Mouse (Mus musculus) layer of hippocampus, adult 18-20 months (tissue): ENCODE results near the gene Gm8882. TPM values are rescaled to one million over a fixed set of nuclear protein-coding genes. Genes with fewer than 3 reads are reported as not detected.
"Not testable (repeated sequence)": the region's sequence is repeated elsewhere in the genome, so short reads cannot be mapped to it uniquely, and the experiment has no call there.

Experiments
- DNase-seq, 2 experiments: peaks; one replicate each; pipeline ENCODE4 v3.0.0; 2022; ENCODE audit warnings: low spot score in 2 of 2
- long read RNA-seq: library from polyadenylated mRNA; stranded (forward); transcript quantifications from one replicate; pipeline ENCODE4 v2.0.0, GENCODE M21; 2021
- total RNA-seq, 2 experiments: library from RNA; stranded (reverse); gene quantifications; 2 replicates each; pipeline ENCODE4 v1.2.3; 2021

The Gm8882 gene
- not detected for total RNA-seq
- long read RNA-seq: 0 reads

DNA sequence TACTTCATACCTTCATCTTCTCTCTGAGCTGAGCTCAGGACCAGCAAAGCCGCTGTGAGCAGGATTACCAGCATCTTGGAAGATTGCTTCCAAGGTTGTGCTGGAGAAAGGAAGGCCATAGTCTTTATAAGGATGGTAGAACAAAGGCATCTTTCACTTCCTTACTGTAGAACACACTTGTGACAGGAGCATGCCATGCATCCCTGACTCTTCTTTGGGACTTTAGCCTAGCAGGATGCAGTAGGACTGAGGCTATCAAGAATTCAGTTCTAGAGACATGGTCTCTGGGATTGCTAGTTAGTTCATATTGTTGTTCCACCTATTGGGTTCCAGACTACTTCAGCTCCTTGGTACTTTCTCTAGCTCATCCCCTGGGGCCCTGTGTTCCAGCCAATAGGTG, at the start of gene Gm8882:
TSS of gene Gm8882 (minus strand) at position 101 of the 400 bp plus-strand sequence.
- not testable (repeated sequence) for DNase-seq

DNA sequence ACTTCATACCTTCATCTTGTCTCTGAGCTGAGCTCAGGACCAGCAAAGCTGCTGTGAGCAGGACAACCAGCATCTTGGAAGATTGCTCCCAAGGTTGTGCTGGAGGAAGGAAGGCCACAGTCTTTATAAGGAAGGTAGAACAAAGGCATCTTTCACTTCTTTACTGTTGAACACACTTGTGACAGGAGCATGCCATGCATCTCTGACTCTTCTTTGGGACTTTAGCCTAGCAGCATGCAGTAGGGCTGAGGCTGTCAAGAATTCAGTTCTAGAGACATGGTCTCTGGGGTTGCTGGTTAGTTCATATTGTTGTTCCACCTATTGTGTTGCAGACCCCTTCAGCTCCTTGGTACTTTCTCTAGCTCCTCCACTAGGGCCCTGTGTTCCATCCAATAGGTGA, 49.3 kb downstream of the Gm8882 start, which contains the start of gene Prpmp5:
TSS of gene Prpmp5 (minus strand) at position 101 of the 400 bp plus-strand sequence.
- not testable (repeated sequence) for DNase-seq

Other genes starting within 250 kb of the Gm8882 start
- gene Prb1, start 153.6 kb downstream of the Gm8882 start, total RNA-seq: not detected
- not detected for gene Prpmp5, start 49.4 kb downstream of the Gm8882 start, total RNA-seq
- gene Prh1, start 205.7 kb upstream of the Gm8882 start, total RNA-seq: not detected
- not detected for gene Prp2, start 231.8 kb upstream of the Gm8882 start, total RNA-seq